Mouse (Mus musculus) lung, embryonic 14.5 days (tissue): ENCODE measurements around the gene Rgl1. TPM values are rescaled to one million over a fixed set of nuclear protein-coding genes. Genes with fewer than 3 reads are reported as not detected.

Source experiments
- ATAC-seq: fragments of 200-750 bp; cut with Nextera tagmentation; 2 replicates; pipeline ENCODE4 v1.8.0; 2017; ENCODE audit warnings: mild to moderate bottlenecking, moderate TSS enrichment, moderate library complexity; ENCODE audit not compliant: insufficient read depth
- DNase-seq: peaks from one replicate; pipeline ENCODE4 v3.0.0-alpha.2; 2015
- H3K27ac ChIP-seq: fragments of 300-500 bp; sonication (generic); 2 replicates; pipeline ENCODE4 v1.5.1; 2014; ENCODE audit warnings: low read depth, mild to moderate bottlenecking, moderate library complexity
- H3K27me3 ChIP-seq: fragments of 300-500 bp; sonication (generic); 2 replicates; pipeline ENCODE4 v1.6.1; 2014; ENCODE audit warnings: low read length, control low read depth; ENCODE audit not compliant: insufficient read depth
- H3K36me3 ChIP-seq: fragments of 300-500 bp; sonication (generic); 2 replicates; pipeline ENCODE4 v1.6.1; 2014; ENCODE audit warnings: control low read depth; ENCODE audit not compliant: insufficient read depth
- H3K4me1 ChIP-seq: fragments of 300-500 bp; sonication (generic); 2 replicates; pipeline ENCODE4 v1.6.1; 2014; ENCODE audit warnings: antibody characterized with exemption, control low read depth; ENCODE audit not compliant: insufficient read depth
- H3K4me2 ChIP-seq: fragments of 300-500 bp; sonication (generic); 2 replicates; pipeline ENCODE4 v1.6.1; 2014; ENCODE audit warnings: mild to moderate bottlenecking
- H3K4me3 ChIP-seq: fragments of 300-500 bp; sonication (generic); 2 replicates; pipeline ENCODE4 v1.5.1; 2014; ENCODE audit warnings: low read depth, low read length
- H3K9ac ChIP-seq: fragments of 300-500 bp; sonication (generic); 2 replicates; pipeline ENCODE4 v1.6.1; 2014
- H3K9me3 ChIP-seq: fragments of 300-500 bp; sonication (generic); 2 replicates; pipeline ENCODE4 v1.6.1; 2016; ENCODE audit warnings: low read depth, low read length, control low read depth
- CTCF ChIP-seq: IDR thresholded peaks from 2 replicates; pipeline ENCODE4 v1.5.1; 2016; ENCODE audit warnings: antibody characterized with exemption, low read depth
- WGBS: fragments of 180-500 bp; shearing (Covaris S2); extraction: QIAGEN DNeasy Blood & Tissue Kit; methylation state at CpG from one replicate; pipeline ENCODE4 v1.1.7; 2014; 5-methylcytosine and 5-hydroxymethylcytosine counted together
- polyA plus RNA-seq: library from polyadenylated mRNA; unstranded; fragments of >200 nt; fragmentation: Nextera tagmentation; extraction: Ambion mirVana; gene quantifications from 2 replicates; pipeline ENCODE4 v1.2.1, GENCODE M21; 2014

Gene Rgl1
- polyA plus RNA-seq, 1 experiment from 2014 or later = 46.7 TPM

DNA sequence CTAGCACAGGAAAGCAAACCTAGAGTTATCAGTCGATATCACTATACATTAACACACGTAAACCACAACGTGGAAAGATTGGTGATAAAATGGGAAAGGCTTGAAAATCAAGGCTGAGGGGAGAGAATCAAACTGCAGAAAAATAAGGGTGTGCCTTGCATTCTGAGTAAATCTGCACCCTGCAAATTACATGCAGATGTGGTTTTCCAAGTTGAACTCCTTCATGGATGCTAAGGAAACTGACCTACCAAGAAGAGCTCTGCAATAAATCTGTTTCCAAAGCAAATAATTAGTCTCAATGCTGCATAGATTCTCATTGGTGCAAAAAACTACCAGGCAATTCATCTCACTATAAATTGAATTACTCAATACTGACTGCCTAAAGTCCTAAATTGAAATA lies 178.7 kb downstream of the Rgl1 start:
- H3K4me2 ChIP-seq = no peak overlapping the region
- 67% methylated on average over 3 of the region's 3 CpGs for WGBS
- peaks cover 26% of the 10 kb centered on the region for H3K4me1 ChIP-seq
- H3K36me3 ChIP-seq = 0 out of 2 replicates have a peak, but pooled peaks cover 4% of the 10 kb centered on the region
- ATAC-seq = no peak
- no peak overlapping the region for H3K4me3 ChIP-seq
- H3K27ac ChIP-seq = no peak overlapping the region
- H3K9ac ChIP-seq = no peak overlapping the region
- no peaks in the 10 kb centered on the region for H3K27me3 ChIP-seq
- TF ChIP-seq CTCF = no peak
- DNase-seq = no peak
- no peaks in the 10 kb centered on the region for H3K9me3 ChIP-seq

GRCm38 (mm10) chr1:152585385-152585984 lies 180.7 kb downstream of the Rgl1 start:
- Histone ChIP-seq H3K27me3 (no peaks in the 10 kb centered on the region), H3K27ac (no peak overlapping the region), H3K9ac (no peak overlapping the region), H3K4me1 (peaks cover 35% of the 10 kb centered on the region), H3K9me3 (no peaks in the 10 kb centered on the region), H3K4me2 (no peak overlapping the region), H3K36me3 (0 out of 2 replicates have a peak, but pooled peaks cover 4% of the 10 kb centered on the region), H3K4me3 (no peak overlapping the region)
- ATAC-seq (peak; percentile 50; the same call in 1 of the 2 replicates), DNase-seq (peak; percentile 46)
- WGBS = 48% methylated on average over 7 of the region's 7 CpGs
- no peak for TF ChIP-seq CTCF

DNA sequence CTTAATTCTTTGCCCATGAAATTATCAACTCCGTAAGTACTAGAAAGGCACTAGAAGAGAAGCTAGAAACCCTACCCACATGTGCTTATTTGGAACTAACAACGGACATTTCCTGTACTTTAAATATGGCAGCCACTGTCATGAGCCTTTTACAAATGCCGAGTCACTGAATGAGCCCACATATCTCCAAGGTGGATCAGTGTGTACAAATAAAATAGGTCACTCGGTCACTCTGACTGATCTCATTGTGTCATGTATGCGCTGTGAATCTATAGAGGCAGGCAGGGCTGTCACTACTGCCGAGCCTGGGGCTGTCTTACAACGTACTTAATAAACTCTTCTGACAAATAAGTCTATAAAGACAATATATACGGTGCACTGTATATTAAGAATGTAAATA lies 181.2 kb downstream of the Rgl1 start:
- no peak overlapping the region for H3K4me2 ChIP-seq
- DNase-seq (no peak), ATAC-seq (peak; percentile 25; the same call in 1 of the 2 replicates)
- H3K4me1 ChIP-seq = peaks cover 29% of the 10 kb centered on the region
- H3K4me3 ChIP-seq = no peak overlapping the region
- 0 out of 2 replicates have a peak, but pooled peaks cover 4% of the 10 kb centered on the region for H3K36me3 ChIP-seq
- H3K9ac ChIP-seq = no peak overlapping the region
- 65% methylated on average over 8 of the region's 8 CpGs for WGBS
- no peaks in the 10 kb centered on the region for H3K9me3 ChIP-seq
- no peak overlapping the region; the same call in 1 of the 2 replicates for H3K27ac ChIP-seq
- no peaks in the 10 kb centered on the region for H3K27me3 ChIP-seq
- no peak for TF ChIP-seq CTCF

DNA sequence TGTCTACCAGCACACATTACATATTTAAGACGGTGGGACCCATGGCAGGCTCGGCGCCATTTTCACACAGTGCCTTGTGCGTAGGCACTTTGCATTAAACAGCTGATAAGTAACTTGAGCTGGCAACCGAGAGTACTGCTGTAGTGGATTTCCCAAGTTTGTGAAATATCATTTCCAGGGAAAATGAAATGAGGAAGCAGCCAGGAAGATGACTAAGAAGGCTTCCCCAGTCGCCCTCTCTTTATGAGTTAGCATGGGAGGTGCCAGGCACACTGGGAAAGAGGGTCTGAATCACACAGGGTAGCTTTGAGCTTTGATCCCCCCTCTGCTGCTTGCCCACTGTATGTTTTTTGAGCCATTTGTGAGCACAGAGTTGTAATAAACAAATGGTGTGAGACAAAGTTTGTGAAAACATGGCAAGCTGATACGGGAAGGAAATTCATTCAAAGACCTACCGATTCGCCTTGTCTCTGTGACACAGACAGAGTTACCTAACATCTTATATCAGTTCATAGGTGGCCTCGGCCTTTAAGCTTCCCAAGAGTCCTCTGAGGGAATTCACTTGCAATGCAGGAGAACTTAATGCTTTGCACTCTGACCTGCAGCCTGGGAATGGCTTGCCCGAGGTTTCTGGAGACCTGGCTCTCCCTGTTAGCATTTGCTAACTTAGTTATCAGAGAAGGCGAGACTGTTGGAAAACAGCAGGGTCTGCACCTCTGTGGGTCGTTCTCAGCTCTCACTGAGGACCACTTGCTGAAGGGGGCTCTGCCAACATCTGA lies 184.8 kb downstream of the Rgl1 start:
- Histone ChIP-seq H3K4me1 (peaks cover 27% of the 10 kb centered on the region), H3K4me2 (no peak overlapping the region), H3K9ac (no peak overlapping the region), H3K27ac (no peak overlapping the region), H3K4me3 (no peak overlapping the region), H3K36me3 (no peaks in the 10 kb centered on the region), H3K9me3 (no peaks in the 10 kb centered on the region), H3K27me3 (no peaks in the 10 kb centered on the region)
- TF ChIP-seq CTCF = no peak
- 55% methylated on average over 13 of the region's 13 CpGs for WGBS
- ATAC-seq = no peak
- no peak for DNase-seq

- DNase-seq = no peak
- TF ChIP-seq CTCF = no peak
- H3K9ac ChIP-seq = no peak overlapping the region
- H3K4me1 ChIP-seq = peaks cover 25% of the 10 kb centered on the region
- H3K4me3 ChIP-seq = no peak overlapping the region
- H3K4me2 ChIP-seq = no peak overlapping the region
- no peaks in the 10 kb centered on the region for H3K27me3 ChIP-seq
- no peaks in the 10 kb centered on the region for H3K36me3 ChIP-seq
- no peak overlapping the region for H3K27ac ChIP-seq
- WGBS = 68% methylated on average over 5 of the region's 5 CpGs
- ATAC-seq = no peak
- H3K9me3 ChIP-seq = no peaks in the 10 kb centered on the region
These were observed 187.2 kb downstream of the Rgl1 start for GRCm38 (mm10) chr1:152578944-152579343.

DNA sequence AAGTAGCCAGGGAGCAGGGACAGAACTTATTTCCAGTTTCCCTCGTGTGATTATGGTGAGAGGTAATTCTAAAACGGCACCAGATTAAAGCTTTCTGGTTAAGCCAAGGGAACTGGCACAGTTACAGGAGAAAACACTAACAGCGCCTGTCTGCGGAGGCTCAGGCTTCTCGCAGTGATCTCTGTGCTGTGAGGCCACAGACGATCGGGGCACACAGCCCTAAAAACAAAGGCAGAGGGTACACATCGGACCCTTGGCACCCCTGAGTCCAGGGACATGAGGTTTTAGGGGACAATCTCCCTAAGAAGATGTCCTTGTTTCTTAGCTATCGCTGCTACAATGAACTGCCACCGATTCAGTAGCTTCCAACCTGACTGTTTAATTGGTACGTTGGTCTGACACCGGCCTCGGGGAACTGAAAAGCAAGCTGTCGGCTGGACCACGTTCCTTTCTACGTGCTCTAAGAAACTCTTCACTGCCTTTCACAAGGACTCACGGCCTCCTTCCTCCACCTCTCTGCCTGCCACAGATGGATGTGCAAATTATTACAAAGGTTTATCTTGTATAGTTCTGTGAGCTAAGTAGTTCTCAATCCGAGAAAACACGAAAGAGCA lies 187.9 kb downstream of the Rgl1 start:
- DNase-seq = no peak
- no peaks in the 10 kb centered on the region for H3K9me3 ChIP-seq
- H3K36me3 ChIP-seq = no peaks in the 10 kb centered on the region
- no peak for ATAC-seq
- no peak overlapping the region for H3K9ac ChIP-seq
- TF ChIP-seq CTCF = no peak
- H3K4me3 ChIP-seq = no peak overlapping the region
- peaks cover 27% of the 10 kb centered on the region for H3K4me1 ChIP-seq
- H3K27me3 ChIP-seq = no peaks in the 10 kb centered on the region
- WGBS = 68% methylated on average over 19 of the region's 19 CpGs
- no peak overlapping the region for H3K27ac ChIP-seq
- no peak overlapping the region for H3K4me2 ChIP-seq

GRCm38 (mm10) chr1:152576614-152577144 lies 189.5 kb downstream of the Rgl1 start:
- DNase-seq = no peak
- no peak for ATAC-seq
- H3K4me3 ChIP-seq = no peak overlapping the region
- H3K9me3 ChIP-seq = no peaks in the 10 kb centered on the region
- TF ChIP-seq CTCF = no peak
- WGBS = 41% methylated on average over 7 of the region's 7 CpGs
- no peak overlapping the region for H3K27ac ChIP-seq
- no peak overlapping the region for H3K9ac ChIP-seq
- no peaks in the 10 kb centered on the region for H3K36me3 ChIP-seq
- peaks cover 21% of the 10 kb centered on the region for H3K4me1 ChIP-seq
- H3K4me2 ChIP-seq = no peak overlapping the region
- H3K27me3 ChIP-seq = no peaks in the 10 kb centered on the region
